Mouse (Mus musculus): Measurements from ENCODE around the gene Rims1. TPM values are rescaled to one million over a fixed set of nuclear protein-coding genes. Genes with fewer than 3 reads are reported as not detected.

The Rims1 gene
- polyA plus RNA-seq, 1 experiment from 2014 or later: 6.2 TPM

- 92% methylated on average over 2 of the region's 2 CpGs for WGBS
- Histone ChIP-seq H3K4me2 (replicated peaks; ENCODE audit: low read depth) (no peak overlapping the region), H3K4me3 (ENCODE audit: low read depth, low read length) (no peak overlapping the region), H3K36me3 (ENCODE audit: control insufficient read depth, insufficient read depth) (no peaks in the 10 kb centered on the region), H3K27me3 (replicated peaks; ENCODE audit: control insufficient read depth, insufficient read depth, low read length) (no peaks in the 10 kb centered on the region), H3K27ac (ENCODE audit: low read depth, low read length) (no peak overlapping the region), H3K9me3 (ENCODE audit: control insufficient read depth) (no peaks in the 10 kb centered on the region), H3K9ac (ENCODE audit: low read depth, low read length) (no peak overlapping the region), H3K4me1 (replicated peaks; ENCODE audit: control insufficient read depth, insufficient read depth, low read length) (no peaks in the 10 kb centered on the region)
- no peak for ATAC-seq
- TF ChIP-seq CTCF (IDR thresholded peaks at IDR 0.05; ENCODE audit: low read depth): no peak
These were observed 551.5 kb downstream of the Rims1 start for GRCm38 (mm10) chr1:22254278-22254677.

- Histone ChIP-seq H3K27ac (ENCODE audit: low read depth, low read length) (no peak overlapping the region), H3K36me3 (ENCODE audit: control insufficient read depth, insufficient read depth) (no peaks in the 10 kb centered on the region), H3K9ac (ENCODE audit: low read depth, low read length) (no peak overlapping the region), H3K4me2 (replicated peaks; ENCODE audit: low read depth) (no peak overlapping the region), H3K4me1 (replicated peaks; ENCODE audit: control insufficient read depth, insufficient read depth, low read length) (no peaks in the 10 kb centered on the region), H3K4me3 (ENCODE audit: low read depth, low read length) (no peak overlapping the region), H3K27me3 (replicated peaks; ENCODE audit: control insufficient read depth, insufficient read depth, low read length) (no peaks in the 10 kb centered on the region), H3K9me3 (ENCODE audit: control insufficient read depth) (no peaks in the 10 kb centered on the region)
- TF ChIP-seq CTCF (IDR thresholded peaks at IDR 0.05; ENCODE audit: low read depth): no peak
- no peak for ATAC-seq
These were observed 552.9 kb downstream of the Rims1 start for GRCm38 (mm10) chr1:22252873-22253272.

GRCm38 (mm10) chr1:22248898-22249386, 556.9 kb downstream of the Rims1 start:
- Histone ChIP-seq H3K4me2 (replicated peaks; ENCODE audit: low read depth) (no peak overlapping the region), H3K9me3 (ENCODE audit: control insufficient read depth) (no peaks in the 10 kb centered on the region), H3K36me3 (ENCODE audit: control insufficient read depth, insufficient read depth) (no peaks in the 10 kb centered on the region), H3K4me3 (ENCODE audit: low read depth, low read length) (no peak overlapping the region), H3K4me1 (replicated peaks; ENCODE audit: control insufficient read depth, insufficient read depth, low read length) (no peaks in the 10 kb centered on the region), H3K27ac (ENCODE audit: low read depth, low read length) (no peak overlapping the region), H3K9ac (ENCODE audit: low read depth, low read length) (no peak overlapping the region), H3K27me3 (replicated peaks; ENCODE audit: control insufficient read depth, insufficient read depth, low read length) (no peaks in the 10 kb centered on the region)
- ATAC-seq: no peak
- TF ChIP-seq CTCF (IDR thresholded peaks at IDR 0.05; ENCODE audit: low read depth): no peak

- Histone ChIP-seq H3K4me1 (replicated peaks; ENCODE audit: control insufficient read depth, insufficient read depth, low read length) (no peaks in the 10 kb centered on the region), H3K36me3 (ENCODE audit: control insufficient read depth, insufficient read depth) (no peaks in the 10 kb centered on the region), H3K27ac (ENCODE audit: low read depth, low read length) (no peak overlapping the region), H3K4me3 (ENCODE audit: low read depth, low read length) (no peak overlapping the region), H3K9ac (ENCODE audit: low read depth, low read length) (no peak overlapping the region), H3K9me3 (ENCODE audit: control insufficient read depth) (no peaks in the 10 kb centered on the region), H3K27me3 (replicated peaks; ENCODE audit: control insufficient read depth, insufficient read depth, low read length) (no peaks in the 10 kb centered on the region), H3K4me2 (replicated peaks; ENCODE audit: low read depth) (no peak overlapping the region)
- WGBS: 94% methylated on average over 2 of the region's 2 CpGs
- ATAC-seq: no peak
- no peak for TF ChIP-seq CTCF (IDR thresholded peaks at IDR 0.05; ENCODE audit: low read depth)
These were observed 560.0 kb downstream of the Rims1 start for GRCm38 (mm10) chr1:22245748-22246147.
